Mouse (Mus musculus) midbrain, embryonic 16.5 days (tissue): ENCODE measurements around the gene Serpinb3a. TPM values are rescaled to one million over a fixed set of nuclear protein-coding genes. Genes with fewer than 3 reads are reported as not detected.

ENCODE experiments used
- polyA plus RNA-seq: library from polyadenylated mRNA; unstranded; fragments of >200 nt; fragmentation: Nextera tagmentation; extraction: Ambion mirVana; gene quantifications from 2 replicates; pipeline ENCODE4 v1.2.1, GENCODE M21; 2015

The Serpinb3a gene
- polyA plus RNA-seq, 1 experiment from 2014 or later: not detected

Other genes with a start within 250 kb of the Serpinb3a start
- not detected in 2 replicates for gene Serpinb5, start 191.1 kb downstream of the Serpinb3a start, polyA plus RNA-seq
- gene Serpinb12, start 117.9 kb downstream of the Serpinb3a start, polyA plus RNA-seq: not detected in 2 replicates
- not detected in 2 replicates for gene Serpinb13, start 71.3 kb downstream of the Serpinb3a start, polyA plus RNA-seq
- not detected in 2 replicates for gene Serpinb3d, start 31.2 kb upstream of the Serpinb3a start, polyA plus RNA-seq
- not detected in 2 replicates for gene Serpinb3b, start 226.1 kb upstream of the Serpinb3a start, polyA plus RNA-seq
- gene Serpinb3c, start 226.1 kb upstream of the Serpinb3a start, polyA plus RNA-seq: not detected in 2 replicates